11 mouse cellular contexts compared by ENCODE assay signal in the genomic region with DNA sequence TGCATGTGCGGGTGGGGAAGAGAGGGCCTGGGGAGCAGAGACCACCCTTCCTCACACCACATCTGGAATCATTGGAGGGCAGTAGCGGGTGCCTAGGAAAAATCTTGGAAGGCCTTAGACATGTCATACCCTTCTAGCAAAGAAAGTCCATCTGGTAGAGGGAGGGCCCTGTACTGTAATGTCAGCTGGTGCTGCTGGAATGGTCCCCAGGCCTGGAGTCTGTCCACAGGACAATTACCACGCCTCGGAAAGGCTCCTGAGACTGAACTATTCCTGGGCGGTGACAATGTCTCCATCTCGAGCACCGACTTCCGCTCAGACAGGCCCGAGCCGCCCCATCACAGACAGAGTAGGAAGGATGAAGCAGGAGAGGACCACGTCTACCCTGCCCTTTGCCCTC.
A peak's percentile ranks its signal among the peaks of the same experiment; 100 is the strongest.
DNase-seq lines count a peak whose midpoint lies in the region; ATAC-seq lines count a peak whose summit lies in the region.
"Had no signal": no experiment of that assay in that cellular context is flagged by ENCODE, and none has a peak within 500 bp of the region (broad histone marks: within the 10 kb centered on the region; RNA-seq: fewer than 3 reads in every experiment).

No protein-coding gene starts in this region.

- no peak for DNase-seq in embryonic facial prominence, embryonic 10.5 days (ENCODE audit: low spot score)
- peak; percentile 45 for DNase-seq in urinary bladder, postnatal 14 days (ENCODE audit: low spot score)
- no peak for DNase-seq in urinary bladder, postnatal 4 days (ENCODE audit: low spot score in 2 of 2)
- no peak for DNase-seq in spleen, adult 18-20 months
- no peak for DNase-seq in spleen, adult 12 weeks (ENCODE audit: low spot score)
- DNase-seq: liver had no signal

- no peak overlapping the region for H3K9ac ChIP-seq in embryonic facial prominence, embryonic 15.5 days
- no peak overlapping the region for H3K9ac ChIP-seq in heart, embryonic 13.5 days
- H3K9ac ChIP-seq: hindbrain, embryonic 12.5 days had no signal

- H3K4me3 ChIP-seq in embryonic facial prominence, embryonic 15.5 days (replicated peaks) = no peak overlapping the region
- no peak overlapping the region for H3K4me3 ChIP-seq in embryonic facial prominence, embryonic 10.5 days
- no peak overlapping the region for H3K4me3 ChIP-seq in heart, embryonic 13.5 days
- H3K4me3 ChIP-seq: hindbrain, embryonic 12.5 days had no signal

- 0 out of 2 replicates have a peak overlapping the region, but pooled peaks have one; percentile 17 for H3K27ac ChIP-seq in embryonic facial prominence, embryonic 15.5 days (replicated peaks)
- no peak overlapping the region for H3K27ac ChIP-seq in embryonic facial prominence, embryonic 10.5 days (replicated peaks)
- no peak overlapping the region for H3K27ac ChIP-seq in heart, embryonic 13.5 days (replicated peaks)
- H3K27ac ChIP-seq: hindbrain, embryonic 12.5 days had no signal

- peaks cover 11% of the 10 kb centered on the region; the same call in 1 of the 2 replicates for H3K4me1 ChIP-seq in embryonic facial prominence, embryonic 15.5 days
- H3K4me1 ChIP-seq in embryonic facial prominence, embryonic 10.5 days = peaks cover 14% of the 10 kb centered on the region
- peaks cover 19% of the 10 kb centered on the region for H3K4me1 ChIP-seq in heart, embryonic 13.5 days

- ATAC-seq in embryonic facial prominence, embryonic 15.5 days (ENCODE audit: insufficient number of reproducible peaks, low FRiP score, low TSS enrichment, low read depth) = no peak
- 0 out of 2 replicates have a peak, but pooled peaks have one; percentile 6 for ATAC-seq in heart, embryonic 13.5 days (ENCODE audit: extremely low read depth, insufficient number of reproducible peaks, low FRiP score, low TSS enrichment)
- no peak for ATAC-seq in megakaryocyte-erythroid progenitor cell, adult 5-6 weeks (replicated peaks; ENCODE audit: low FRiP score, low TSS enrichment, poor library complexity, severe bottlenecking)

- no peaks in the 10 kb centered on the region for H3K9me3 ChIP-seq in embryonic facial prominence, embryonic 15.5 days (replicated peaks)
- 0 out of 2 replicates have a peak, but pooled peaks cover 4% of the 10 kb centered on the region for H3K9me3 ChIP-seq in embryonic facial prominence, embryonic 10.5 days
- no peaks in the 10 kb centered on the region for H3K9me3 ChIP-seq in heart, embryonic 13.5 days
- H3K9me3 ChIP-seq: hindbrain, embryonic 12.5 days had no signal

- no peak overlapping the region for H3K4me2 ChIP-seq in embryonic facial prominence, embryonic 15.5 days (replicated peaks)
- H3K4me2 ChIP-seq in heart, embryonic 13.5 days = no peak overlapping the region
- H3K4me2 ChIP-seq: hindbrain, embryonic 12.5 days; midbrain, embryonic 11.5 days had no signal

- no peaks in the 10 kb centered on the region for H3K27me3 ChIP-seq in embryonic facial prominence, embryonic 15.5 days
- no peaks in the 10 kb centered on the region for H3K27me3 ChIP-seq in embryonic facial prominence, embryonic 10.5 days (replicated peaks; ENCODE audit: low read depth, poor library complexity, severe bottlenecking)
- H3K27me3 ChIP-seq in heart, embryonic 13.5 days (replicated peaks) = no peaks in the 10 kb centered on the region
- H3K27me3 ChIP-seq: hindbrain, embryonic 12.5 days had no signal

- H3K36me3 ChIP-seq in embryonic facial prominence, embryonic 15.5 days = peaks cover 4% of the 10 kb centered on the region; the same call in 1 of the 2 replicates
- H3K36me3 ChIP-seq in embryonic facial prominence, embryonic 10.5 days (replicated peaks) = no peaks in the 10 kb centered on the region
- no peaks in the 10 kb centered on the region for H3K36me3 ChIP-seq in heart, embryonic 13.5 days
- H3K36me3 ChIP-seq: hindbrain, embryonic 12.5 days had no signal

- 83% methylated on average over 11 of the region's 11 CpGs for WGBS in embryonic facial prominence, embryonic 15.5 days
- 91% methylated on average over 11 of the region's 11 CpGs for WGBS in embryonic facial prominence, embryonic 10.5 days
- 53% methylated on average over 11 of the region's 11 CpGs for WGBS in heart, embryonic 13.5 days
